Mouse (Mus musculus) left cerebral cortex, postnatal 25 days (tissue): ENCODE results near the gene Rai14. TPM values are rescaled to one million over a fixed set of nuclear protein-coding genes. Genes with fewer than 3 reads are reported as not detected.

Source experiments
- DNase-seq, 2 experiments: peaks; one replicate each; pipeline ENCODE4 v3.0.0; 2022; ENCODE audit warnings: low spot score in 2 of 2, mixed read lengths in 1 of 2
- intact Hi-C: fragments of 180-260 bp; cut with DNase I; formaldehyde crosslinking; loops from one replicate; pipeline ENCODE4 v1.15.1; 2025
- total RNA-seq, 2 experiments: library from RNA; stranded (reverse); gene quantifications; 2 replicates each; pipeline ENCODE4 v1.2.3; 2021

Rai14 gene
- total RNA-seq, 2 experiments from 2014 or later, result 7.5 to 8.9 TPM

GRCm38 (mm10) chr15:10722629-10723339, 8.4 kb upstream of the Rai14 start:
- intact Hi-C loops, result no loop called here
- DNase-seq, result no peak

GRCm38 (mm10) chr15:10721259-10721781, 6.9 kb upstream of the Rai14 start:
- intact Hi-C loops, result no loop called here
- no peak for DNase-seq

GRCm38 (mm10) chr15:10720671-10721070, 6.2 kb upstream of the Rai14 start:
- no peak for DNase-seq
- intact Hi-C loops, result no loop called here

- intact Hi-C loops, result no loop called here
- no peak for DNase-seq
These were observed 5.8 kb upstream of the Rai14 start for GRCm38 (mm10) chr15:10720188-10720587.

GRCm38 (mm10) chr15:10719511-10719910, 5.1 kb upstream of the Rai14 start:
- intact Hi-C loops, result loop anchor here (5.0 to 10.0 kb wide), 2 partner anchors 153 to 215 kb away; no protein-coding TSS in a partner anchor

GRCm38 (mm10) chr15:10718763-10719162, 4.3 kb upstream of the Rai14 start:
- intact Hi-C loops, result loop anchor here (5.0 to 10.0 kb wide), 2 partner anchors 154 to 214 kb away; no protein-coding TSS in a partner anchor
- no peak for DNase-seq

More at GRCm38 (mm10) chr15:10719511-10719910, 5.1 kb upstream of the Rai14 start:
- DNase-seq, result no peak

- intact Hi-C loops, result loop anchor here (5.0 to 10.0 kb wide), 2 partner anchors 155 to 212 kb away; no protein-coding TSS in a partner anchor
- no peak for DNase-seq
These were observed 2.9 kb upstream of the Rai14 start for GRCm38 (mm10) chr15:10717284-10717683.

- no peak for DNase-seq
- intact Hi-C loops, result loop anchor here (5.0 to 10.0 kb wide), 2 partner anchors 156 to 211 kb away; no protein-coding TSS in a partner anchor
These were observed 1.5 kb upstream of the Rai14 start for GRCm38 (mm10) chr15:10715966-10716365.

GRCm38 (mm10) chr15:10715139-10715505, 698 bp upstream of the Rai14 start:
- intact Hi-C loops, result loop anchor here (5.0 to 10.0 kb wide), 2 partner anchors 157 to 210 kb away; no protein-coding TSS in a partner anchor
- no peak for DNase-seq

- DNase-seq, result no peak
- intact Hi-C loops, result loop anchor here (10.0 kb wide), 1 partner anchor 209 kb away; no protein-coding TSS in a partner anchor
These were observed 653 bp downstream of the Rai14 start for GRCm38 (mm10) chr15:10713626-10714316.

GRCm38 (mm10) chr15:10713181-10713625, 1.2 kb downstream of the Rai14 start:
- DNase-seq, result no peak
- intact Hi-C loops, result loop anchor here (10.0 kb wide), 1 partner anchor 208 kb away; no protein-coding TSS in a partner anchor

- DNase-seq, result no peak
- intact Hi-C loops, result loop anchor here (10.0 kb wide), 1 partner anchor 207 kb away; no protein-coding TSS in a partner anchor
These were observed 2.1 kb downstream of the Rai14 start for GRCm38 (mm10) chr15:10712288-10712687.

- no peak for DNase-seq
- intact Hi-C loops, result loop anchor here (10.0 kb wide), 1 partner anchor 206 kb away; no protein-coding TSS in a partner anchor
These were observed 3.2 kb downstream of the Rai14 start for GRCm38 (mm10) chr15:10711231-10711630.

GRCm38 (mm10) chr15:10708591-10709272, 5.7 kb downstream of the Rai14 start:
- DNase-seq, result no peak
- intact Hi-C loops, result no loop called here

- intact Hi-C loops, result no loop called here
- no peak for DNase-seq
These were observed 7.3 kb downstream of the Rai14 start for GRCm38 (mm10) chr15:10707109-10707508.

GRCm38 (mm10) chr15:10706414-10706813, 8.0 kb downstream of the Rai14 start:
- intact Hi-C loops, result no loop called here
- DNase-seq, result no peak

- DNase-seq, result no peak
- intact Hi-C loops, result no loop called here
These were observed 8.7 kb downstream of the Rai14 start for GRCm38 (mm10) chr15:10705752-10706151.

- DNase-seq, result no peak
- intact Hi-C loops, result no loop called here
These were observed 10.1 kb downstream of the Rai14 start for GRCm38 (mm10) chr15:10704328-10704727.

GRCm38 (mm10) chr15:10701571-10701970, 12.9 kb downstream of the Rai14 start:
- DNase-seq, result no peak
- intact Hi-C loops, result no loop called here
